Mouse (Mus musculus) cerebellum, postnatal 25 days (tissue): ENCODE data around the gene Aldh16a1.
"Not testable (repeated sequence)": the region's sequence is repeated elsewhere in the genome, so short reads cannot be mapped to it uniquely, and the experiment has no call there.

Experiments used
- DNase-seq, 2 experiments: peaks; one replicate each; pipeline ENCODE4 v3.0.0; 2021; ENCODE audit warnings: mixed read lengths in 2 of 2

Aldh16a1 gene

DNA sequence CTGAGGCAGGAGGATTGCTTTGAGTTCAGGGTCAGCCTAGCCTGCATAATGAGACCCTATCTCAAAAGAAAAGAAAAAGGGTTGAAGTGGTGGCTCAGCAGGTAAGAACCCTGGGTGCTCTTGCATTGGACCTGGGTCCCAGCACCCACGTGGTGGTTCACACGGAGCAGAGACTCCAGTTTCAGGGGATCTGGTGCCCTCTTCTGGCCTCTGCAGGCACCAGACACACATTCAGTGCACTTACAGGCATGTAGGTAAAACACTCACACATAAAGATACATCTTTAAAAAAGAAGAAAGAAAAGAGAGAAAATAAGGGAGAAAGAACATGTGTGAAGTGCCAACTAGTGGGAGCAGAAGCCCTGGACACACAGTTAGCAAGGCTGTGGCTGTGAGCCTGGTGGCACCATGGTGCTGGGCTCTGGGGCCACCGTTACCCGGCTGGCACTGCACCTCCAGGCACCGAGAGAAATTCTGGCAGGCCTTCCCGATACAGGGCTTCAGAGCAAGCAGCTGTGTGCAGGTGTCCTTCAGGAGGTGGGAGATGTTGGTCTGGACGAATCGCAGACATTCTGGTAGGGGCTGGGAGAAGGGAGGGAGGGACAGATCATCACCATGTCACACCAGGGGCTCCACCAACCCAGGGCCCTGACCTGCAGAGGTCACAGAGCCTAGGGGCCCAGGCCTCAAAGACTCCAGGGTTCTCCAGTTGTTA is 20.8 kb downstream of the Aldh16a1 start:
- DNase-seq, result peak in 1 of 2 experiments; percentile 36

- DNase-seq, result no peak
These were observed 22.5 kb downstream of the Aldh16a1 start for GRCm38 (mm10) chr7:45131850-45132249.

DNA sequence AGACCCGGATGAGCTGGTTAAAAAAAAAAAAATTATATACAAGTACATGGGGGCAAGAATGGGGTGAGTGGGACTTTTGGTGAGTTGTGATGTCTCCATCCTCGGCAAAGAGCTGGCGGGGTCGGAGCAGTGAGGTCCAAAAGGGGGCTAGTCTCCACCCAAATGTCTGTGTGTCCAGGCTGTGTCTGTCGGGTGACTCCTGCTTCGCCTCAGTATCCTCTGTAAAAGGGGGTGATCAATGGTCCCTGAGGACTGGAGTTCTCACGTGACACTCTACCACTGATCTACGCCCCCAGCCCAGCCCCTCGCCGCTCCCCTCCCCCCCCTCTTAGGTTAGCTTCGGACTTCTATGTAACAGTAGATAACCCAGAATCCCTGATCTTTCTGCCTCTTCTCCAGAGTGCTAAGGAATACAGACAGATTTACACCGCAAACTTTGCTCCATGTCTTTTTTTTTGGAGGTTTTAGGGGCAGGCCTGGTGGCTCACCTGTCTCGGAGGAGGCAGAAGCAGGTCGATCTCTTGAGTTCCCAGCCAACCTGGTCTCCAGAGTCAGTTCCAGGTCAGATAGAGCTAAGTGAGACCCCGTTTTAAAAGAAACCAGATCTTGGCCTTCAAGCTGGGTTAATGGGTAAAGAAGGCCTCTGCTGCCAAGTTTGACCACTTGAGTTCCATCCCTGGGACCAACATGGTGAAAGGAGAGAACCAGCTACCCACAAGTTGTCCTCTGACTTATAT is 24.4 kb downstream of the Aldh16a1 start:
- DNase-seq, result peak in 1 of 2 experiments; percentile 9

GRCm38 (mm10) chr7:45129318-45129717 is 25.1 kb downstream of the Aldh16a1 start:
- no peak for DNase-seq

DNA sequence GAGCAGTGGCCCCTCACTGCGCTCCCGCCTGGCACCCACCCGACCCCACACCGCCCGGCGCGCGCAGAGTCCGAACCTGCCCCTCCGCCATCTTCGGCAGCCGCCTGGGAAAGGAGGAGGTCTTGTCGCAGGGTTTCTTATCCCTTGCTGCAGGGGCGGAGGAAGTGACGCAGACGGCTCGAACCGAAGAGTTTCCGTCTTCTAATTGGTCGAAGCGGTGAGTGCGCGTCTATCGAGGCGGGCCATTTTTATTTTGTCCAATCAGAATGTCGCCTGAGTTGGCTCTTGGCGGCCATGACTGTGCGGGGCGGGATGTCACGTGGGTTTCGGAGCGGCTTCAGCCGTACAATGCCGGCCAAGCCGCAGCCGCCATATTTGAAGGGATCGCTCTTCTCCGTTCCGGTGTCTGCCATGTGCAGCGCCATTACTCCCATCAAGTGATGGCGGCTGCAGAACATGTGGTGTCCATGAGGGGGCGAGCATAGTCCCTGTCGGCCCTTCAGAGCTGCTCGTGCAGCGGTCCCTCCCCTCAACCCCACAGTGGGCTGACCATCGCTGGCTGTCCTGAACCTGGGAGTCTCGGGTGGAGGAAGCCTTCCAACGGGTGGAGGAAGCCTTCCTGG is 25.6 kb downstream of the Aldh16a1 start, which contains the start of gene Rpl13a:
TSS of gene Rpl13a (minus strand) at position 138 of the 623 bp plus-strand sequence.
- DNase-seq, result peak; percentile 98

GRCm38 (mm10) chr7:45127700-45128224 is 26.6 kb downstream of the Aldh16a1 start:
- DNase-seq, result no peak

- no peak for DNase-seq
These were observed 27.3 kb downstream of the Aldh16a1 start for GRCm38 (mm10) chr7:45126844-45127699.

GRCm38 (mm10) chr7:45126147-45126843 is 28.1 kb downstream of the Aldh16a1 start:
- no peak for DNase-seq

DNA sequence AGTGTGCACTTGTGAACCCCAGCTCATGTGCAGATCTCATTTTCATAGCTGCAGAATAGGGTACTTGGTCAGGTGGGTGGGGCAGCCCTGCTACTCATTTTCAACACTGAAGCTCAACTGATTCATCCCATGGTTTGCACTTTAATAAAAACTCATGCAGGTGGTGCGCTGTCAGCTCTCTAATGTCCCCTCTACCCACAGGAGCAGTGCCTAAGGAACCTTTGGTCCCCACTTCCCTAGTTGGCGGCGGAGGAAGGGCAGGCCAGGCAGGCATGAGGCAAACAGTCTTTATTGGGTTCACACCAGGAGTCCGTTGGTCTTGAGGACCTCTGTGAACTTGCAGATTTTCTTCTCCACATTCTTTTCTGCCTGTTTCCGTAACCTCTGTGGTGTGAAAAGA is 28.7 kb downstream of the Aldh16a1 start:
- not testable (repeated sequence) for DNase-seq

- no peak for DNase-seq
These were observed 29.2 kb downstream of the Aldh16a1 start for GRCm38 (mm10) chr7:45125144-45125600.

- DNase-seq, result peak; percentile 97 to 99
These were observed 29.9 kb downstream of the Aldh16a1 start, which contains the start of gene Rps11 for GRCm38 (mm10) chr7:45124224-45125143. TSS of gene Rps11 (minus strand) at chr7:45124439.

DNA sequence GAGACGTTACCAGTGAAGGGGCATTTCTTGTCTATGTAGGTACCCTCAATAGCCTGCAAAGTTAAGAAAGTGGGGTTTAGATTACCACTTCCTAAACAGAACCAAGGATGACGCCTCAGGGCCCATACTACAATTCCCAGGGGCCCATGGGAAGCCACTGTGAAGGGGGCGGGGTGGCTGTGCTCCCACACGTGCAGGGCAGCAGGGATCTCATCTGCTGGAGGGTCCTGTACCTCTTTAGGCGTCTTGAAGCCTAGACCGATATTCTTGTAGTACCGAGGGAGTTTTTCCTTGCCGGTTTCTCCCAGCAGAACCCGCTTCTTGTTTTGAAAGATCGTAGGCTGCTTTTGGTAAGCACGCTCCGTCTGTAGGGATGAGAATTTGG is 31.2 kb downstream of the Aldh16a1 start:
- no peak for DNase-seq

DNA sequence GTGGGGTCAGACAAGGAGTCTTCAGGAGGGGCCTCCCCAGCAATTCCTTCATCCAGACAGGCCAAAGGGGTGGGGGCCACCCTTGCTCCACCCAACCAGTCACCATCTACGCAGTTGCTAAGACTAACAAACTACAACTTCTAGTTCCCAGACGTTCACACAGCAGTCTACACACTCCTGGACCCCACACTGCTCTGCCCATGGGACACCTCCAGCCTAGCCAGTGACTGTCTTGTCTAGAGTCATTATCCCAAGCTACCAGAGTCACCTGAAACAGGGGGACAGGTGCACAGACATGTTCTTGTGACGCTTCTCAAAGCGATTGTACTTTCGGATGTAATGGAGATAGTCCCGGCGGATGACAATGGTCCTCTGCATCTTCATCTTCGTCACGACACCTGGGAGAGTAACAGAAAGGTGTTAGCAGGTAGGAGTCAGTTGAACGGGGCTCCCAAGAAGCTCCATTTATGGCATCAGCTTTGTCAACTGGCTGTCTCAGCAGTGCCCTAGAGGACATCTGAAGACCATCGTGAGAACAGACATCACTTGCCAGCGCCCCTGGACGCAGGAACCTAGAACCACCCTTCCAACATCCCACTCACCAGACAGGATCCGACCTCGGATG is 31.7 kb downstream of the Aldh16a1 start:
- no peak for DNase-seq

- DNase-seq, result no peak
These were observed 32.4 kb downstream of the Aldh16a1 start for GRCm38 (mm10) chr7:45121966-45122365.

- peak in 1 of 2 experiments; percentile 37 for DNase-seq
These were observed 33.0 kb downstream of the Aldh16a1 start for GRCm38 (mm10) chr7:45121404-45121803.

- no peak for DNase-seq
These were observed 34.3 kb downstream of the Aldh16a1 start for GRCm38 (mm10) chr7:45119780-45120709.

- DNase-seq, result no peak
These were observed 36.0 kb downstream of the Aldh16a1 start for GRCm38 (mm10) chr7:45118336-45118735.

GRCm38 (mm10) chr7:45117566-45117965 is 36.8 kb downstream of the Aldh16a1 start:
- DNase-seq, result no peak

GRCm38 (mm10) chr7:45113476-45113875 is 40.9 kb downstream of the Aldh16a1 start:
- no peak for DNase-seq
